Mouse (Mus musculus): Measurements from ENCODE around the gene Pi4ka.

- no peak for TF ChIP-seq POLR2A (IDR thresholded peaks at IDR 0.05; ENCODE audit: insufficient read depth, low read depth, low read length)
- no peak for TF ChIP-seq EP300 (IDR thresholded peaks at IDR 0.05; ENCODE audit: insufficient read depth, low read depth, low read length)
These were observed 162.4 kb downstream of the Pi4ka start for GRCm38 (mm10) chr16:17243731-17244130.

Data from heart, adult 2 months (tissue).